Comparison of ENCODE assay signal across 27 mouse cellular contexts in genomic region chr15:95651824-95652223, GRCm38 (mm10). TPM values are rescaled to one million over a fixed set of nuclear protein-coding genes. Genes with fewer than 3 reads are reported as not detected.
DNase-seq lines count a peak whose midpoint lies in the region; ATAC-seq lines count a peak whose summit lies in the region.
"Had no signal": no experiment of that assay in that cellular context is flagged by ENCODE, and none has a peak within 500 bp of the region (broad histone marks: within the 10 kb centered on the region; RNA-seq: fewer than 3 reads in every experiment).

No protein-coding gene starts in this region.

- H3K4me3 ChIP-seq in limb, embryonic 11.5 days (ENCODE audit: low read depth, low read length): no peak overlapping the region
- H3K4me3 ChIP-seq in limb, embryonic 10.5 days: no peak overlapping the region
- H3K4me3 ChIP-seq: embryonic facial prominence, embryonic 10.5 days; forebrain, embryonic 10.5 days; heart, embryonic 12.5 days; hindbrain, embryonic 13.5 days had no signal

- H3K4me2 ChIP-seq in limb, embryonic 11.5 days (ENCODE audit: low read depth, severe bottlenecking): no peak overlapping the region
- H3K4me2 ChIP-seq: heart, embryonic 12.5 days; hindbrain, embryonic 13.5 days; liver, embryonic 11.5 days had no signal

- H3K9ac ChIP-seq in limb, embryonic 11.5 days (ENCODE audit: low read length): no peak overlapping the region
- H3K9ac ChIP-seq: forebrain, postnatal 0 days; heart, embryonic 12.5 days; hindbrain, embryonic 13.5 days; liver, postnatal 0 days had no signal

- H3K27me3 ChIP-seq in limb, embryonic 11.5 days (ENCODE audit: control insufficient read depth, insufficient read depth, low read length): peaks cover 34% of the 10 kb centered on the region
- peaks cover 72% of the 10 kb centered on the region for H3K27me3 ChIP-seq in limb, embryonic 10.5 days (ENCODE audit: low read depth, poor library complexity, severe bottlenecking)

- no peaks in the 10 kb centered on the region for H3K9me3 ChIP-seq in limb, embryonic 11.5 days (ENCODE audit: control insufficient read depth, low read length)
- H3K9me3 ChIP-seq in limb, embryonic 10.5 days (replicated peaks): no peaks in the 10 kb centered on the region
- H3K9me3 ChIP-seq: embryonic facial prominence, embryonic 10.5 days; forebrain, embryonic 10.5 days; heart, embryonic 12.5 days; hindbrain, embryonic 13.5 days had no signal

- WGBS in limb, embryonic 11.5 days: 1% methylated on average over 3 of the region's 3 CpGs
- WGBS in limb, embryonic 10.5 days: 5% methylated on average over 3 of the region's 3 CpGs

- no peak overlapping the region for H3K27ac ChIP-seq in limb, embryonic 11.5 days (replicated peaks; ENCODE audit: low read depth, low read length)
- H3K27ac ChIP-seq in limb, embryonic 10.5 days: no peak overlapping the region
- H3K27ac ChIP-seq: embryonic facial prominence, embryonic 10.5 days; forebrain, embryonic 10.5 days; hindbrain, embryonic 13.5 days; stomach, postnatal 0 days had no signal

- peak; percentile 28 for DNase-seq in limb, embryonic 11.5 days (ENCODE audit: low spot score)
- no peak for DNase-seq in limb, embryonic 10.5 days (ENCODE audit: low spot score)
- DNase-seq in ES-CJ7 (ENCODE audit: low read depth, low spot score) (peak; percentile 33), R1 (ENCODE audit: low read depth, low spot score) (peak; percentile 51)
- DNase-seq in embryo, embryonic 9.5 days (ENCODE audit: extremely low spot score): peak; percentile 39
- no peak for DNase-seq in lung, postnatal 36 days
- no peak for DNase-seq in cerebellum, postnatal 25 days
- DNase-seq: adrenal gland, adult 8-10 months; cerebellum, adult 11-12 months; cerebellum, postnatal 10 days; forebrain, postnatal 0 days; gastrocnemius, postnatal 25 days; heart, adult 18-20 months; heart, postnatal 10 days; kidney, adult 9 months; kidney, postnatal 14 days; liver, postnatal 0 days; midbrain, embryonic 14.5 days had no signal

- H3K4me1 ChIP-seq in limb, embryonic 11.5 days (ENCODE audit: control insufficient read depth, insufficient read depth, low read length): peaks cover 4% of the 10 kb centered on the region
- peaks cover 46% of the 10 kb centered on the region for H3K4me1 ChIP-seq in limb, embryonic 10.5 days

- H3K36me3 ChIP-seq in limb, embryonic 11.5 days (ENCODE audit: control insufficient read depth, insufficient read depth, low read length): no peaks in the 10 kb centered on the region
- no peaks in the 10 kb centered on the region for H3K36me3 ChIP-seq in limb, embryonic 10.5 days
- H3K36me3 ChIP-seq: embryonic facial prominence, embryonic 10.5 days; forebrain, embryonic 10.5 days; heart, embryonic 12.5 days; hindbrain, embryonic 13.5 days had no signal

- no peak for ATAC-seq in limb, embryonic 11.5 days (ENCODE audit: insufficient number of reproducible peaks, low FRiP score, low TSS enrichment, low read depth)
- ATAC-seq: forebrain, postnatal 0 days; intestine, embryonic 16.5 days; liver, postnatal 0 days; lung, postnatal 0 days had no signal

RNA-seq across cellular contexts. Expression of gene Dbx2, which starts 3.9 kb away (rescaled TPM):
- polyA plus RNA-seq in limb, embryonic 11.5 days (2014; fragmentation: Nextera tagmentation; extraction: Ambion mirVana): 1.1 and 1.2 TPM in 2 replicates
- 0.11 and 1.4 TPM in 2 replicates for polyA plus RNA-seq in limb, embryonic 10.5 days (2016; fragmentation: Nextera tagmentation; extraction: Ambion mirVana)
- polyA plus RNA-seq: C2C12; heart, embryonic 12.5 days; intestine, embryonic 16.5 days; liver, embryonic 11.5 days; liver, postnatal 0 days; lung, postnatal 0 days; stomach, postnatal 0 days had no signal

Comparison
In these comparisons a context has a peak if more than half of its experiments do, and no peak if none do; other contexts are left out.
1. DNase-seq: peak in limb, embryonic 11.5 days (single experiment), ES-CJ7 (single experiment), R1 (single experiment) and embryo, embryonic 9.5 days (single experiment); none in limb, embryonic 10.5 days (single experiment), lung, postnatal 36 days (single experiment) and cerebellum, postnatal 25 days (0 of 2).